Mouse (Mus musculus): Measurements from ENCODE around the gene Gm49339. TPM values are rescaled to one million over a fixed set of nuclear protein-coding genes. Genes with fewer than 3 reads are reported as not detected.
"Not testable (repeated sequence)": the region's sequence is repeated elsewhere in the genome, so short reads cannot be mapped to it uniquely, and the experiment has no call there.

The Gm49339 gene
- polyA plus RNA-seq, 1 experiment from 2014 or later = 0.65 TPM

DNA sequence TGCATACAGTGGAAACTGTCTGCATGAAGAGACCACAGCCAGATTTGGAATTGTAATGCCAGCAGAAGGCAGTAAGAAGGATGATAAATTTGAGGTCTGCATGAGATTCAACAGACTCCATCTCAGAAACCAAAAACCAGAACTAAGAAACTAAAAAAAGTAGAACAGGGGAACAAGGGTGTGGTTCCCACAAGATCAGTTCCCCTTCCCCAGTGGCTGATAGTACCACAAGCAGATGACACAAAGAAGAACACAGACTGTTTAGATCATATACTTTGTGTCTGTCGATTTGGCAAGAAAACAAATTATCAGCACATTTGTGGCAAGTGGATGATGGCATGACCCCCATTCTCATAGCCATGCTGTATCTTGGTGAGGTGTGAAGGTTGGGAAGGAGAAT, 24.6 kb upstream of the Gm49339 start:
- Histone ChIP-seq H3K36me3 (ENCODE audit: control insufficient read depth, insufficient read depth) (no peaks in the 10 kb centered on the region), H3K4me3 (ENCODE audit: low read depth, low read length) (no peak overlapping the region), H3K9ac (ENCODE audit: low read depth, low read length) (no peak overlapping the region), H3K4me2 (replicated peaks; ENCODE audit: low read depth) (no peak overlapping the region), H3K9me3 (ENCODE audit: control insufficient read depth) (no peaks in the 10 kb centered on the region), H3K27me3 (replicated peaks; ENCODE audit: control insufficient read depth, insufficient read depth, low read length) (no peaks in the 10 kb centered on the region), H3K4me1 (replicated peaks; ENCODE audit: control insufficient read depth, insufficient read depth, low read length) (no peaks in the 10 kb centered on the region), H3K27ac (ENCODE audit: low read depth, low read length) (no peak overlapping the region)
- ATAC-seq = no peak
- TF ChIP-seq CTCF (IDR thresholded peaks at IDR 0.05; ENCODE audit: low read depth) = no peak
- WGBS = 88% methylated on average over 1 of the region's 1 CpGs

- ATAC-seq = no peak
- Histone ChIP-seq H3K4me1 (replicated peaks; ENCODE audit: control insufficient read depth, insufficient read depth, low read length) (no peaks in the 10 kb centered on the region), H3K9me3 (ENCODE audit: control insufficient read depth) (no peaks in the 10 kb centered on the region), H3K36me3 (ENCODE audit: control insufficient read depth, insufficient read depth) (no peaks in the 10 kb centered on the region), H3K4me3 (ENCODE audit: low read depth, low read length) (no peak overlapping the region), H3K27ac (ENCODE audit: low read depth, low read length) (no peak overlapping the region), H3K9ac (ENCODE audit: low read depth, low read length) (no peak overlapping the region), H3K4me2 (replicated peaks; ENCODE audit: low read depth) (no peak overlapping the region), H3K27me3 (replicated peaks; ENCODE audit: control insufficient read depth, insufficient read depth, low read length) (no peaks in the 10 kb centered on the region)
- WGBS = 75% methylated on average over 4 of the region's 4 CpGs
- TF ChIP-seq CTCF (IDR thresholded peaks at IDR 0.05; ENCODE audit: low read depth) = no peak
Observed at GRCm38 (mm10) chr10:51456369-51456768, 24.0 kb upstream of the Gm49339 start.

DNA sequence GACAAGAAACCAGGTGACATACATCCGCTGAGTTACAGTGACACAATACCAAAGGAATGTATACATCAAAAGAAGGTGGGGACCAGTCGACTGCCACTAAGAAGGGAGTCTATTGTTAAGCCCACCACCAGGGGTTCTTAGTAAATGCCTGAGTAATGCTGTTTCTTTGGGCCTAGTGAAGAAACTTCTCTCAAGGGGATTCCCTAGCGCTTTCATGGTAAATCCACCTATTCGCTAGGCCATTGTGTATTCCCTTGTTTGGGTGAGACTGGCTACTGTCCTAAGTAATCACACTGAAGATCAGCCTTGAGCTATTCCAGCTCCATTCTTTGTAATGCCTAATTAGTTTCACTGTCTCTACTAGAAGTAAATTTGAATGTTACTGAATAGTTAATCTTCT, 16.6 kb upstream of the Gm49339 start:
- 60% methylated on average over 4 of the region's 4 CpGs for WGBS
- not testable (repeated sequence) for H3K27me3 ChIP-seq (replicated peaks; ENCODE audit: control insufficient read depth, insufficient read depth, low read length); ATAC-seq

DNA sequence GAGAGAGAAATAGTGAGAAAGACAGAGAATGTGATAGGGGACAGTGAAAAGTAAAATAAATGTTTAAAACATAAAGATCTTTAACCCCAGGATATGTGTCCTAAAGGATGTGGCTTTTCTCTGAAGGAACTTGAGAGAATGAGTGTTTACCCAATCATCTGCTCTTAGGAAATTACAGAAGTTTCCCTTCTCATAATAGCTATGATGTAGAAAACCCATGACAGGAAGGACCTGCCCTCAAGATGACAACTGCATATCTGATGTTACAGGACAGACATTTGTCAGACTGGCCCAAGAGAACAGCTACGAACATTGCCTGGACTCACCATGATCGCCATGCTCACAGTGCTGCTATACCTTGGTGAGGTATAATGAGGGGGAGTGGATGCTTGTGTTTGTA, 10.3 kb downstream of the Gm49339 start, which contains the start of gene Lilrb4a:
Lilrb4a (plus strand) TSS at position 266 of the 400 bp plus-strand sequence.
- H3K4me1 ChIP-seq (replicated peaks; ENCODE audit: control insufficient read depth, insufficient read depth, low read length); H3K4me2 ChIP-seq (replicated peaks; ENCODE audit: low read depth); ATAC-seq; H3K27me3 ChIP-seq (replicated peaks; ENCODE audit: control insufficient read depth, insufficient read depth, low read length); H3K4me3 ChIP-seq (ENCODE audit: low read depth, low read length); H3K9ac ChIP-seq (ENCODE audit: low read depth, low read length); H3K36me3 ChIP-seq (ENCODE audit: control insufficient read depth, insufficient read depth); H3K9me3 ChIP-seq (ENCODE audit: control insufficient read depth); H3K27ac ChIP-seq (ENCODE audit: low read depth, low read length): not testable (repeated sequence)
- WGBS = no CpG with 5 or more reads among the region's 2 CpGs

More for the DNA sequence above, 16.6 kb upstream of the Gm49339 start:
- H3K9me3 ChIP-seq (ENCODE audit: control insufficient read depth); H3K27ac ChIP-seq (ENCODE audit: low read depth, low read length); H3K4me3 ChIP-seq (ENCODE audit: low read depth, low read length); H3K4me1 ChIP-seq (replicated peaks; ENCODE audit: control insufficient read depth, insufficient read depth, low read length); H3K4me2 ChIP-seq (replicated peaks; ENCODE audit: low read depth); H3K36me3 ChIP-seq (ENCODE audit: control insufficient read depth, insufficient read depth); H3K9ac ChIP-seq (ENCODE audit: low read depth, low read length): not testable (repeated sequence)

DNA sequence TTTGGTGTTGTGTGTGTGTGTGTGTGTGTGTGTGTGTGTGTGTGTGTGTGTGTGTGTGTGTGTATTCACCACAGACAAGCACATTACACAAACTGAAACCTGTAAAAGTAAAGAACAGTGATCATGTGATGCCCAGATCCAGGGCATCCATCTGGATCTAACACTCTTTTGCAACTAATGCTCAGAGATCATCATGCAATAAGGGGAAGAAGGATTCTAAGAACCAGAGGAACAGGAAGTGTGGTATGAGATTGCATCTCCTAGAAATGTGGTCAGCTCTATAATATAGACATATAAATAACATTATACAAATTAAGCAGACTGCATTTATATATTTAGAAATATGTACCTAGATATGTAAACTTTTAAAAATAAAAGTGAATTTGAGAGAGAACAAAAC, 39.6 kb downstream of the Gm49339 start:
- no peak overlapping the region for H3K4me3 ChIP-seq (ENCODE audit: low read depth, low read length)
- no peaks in the 10 kb centered on the region for H3K36me3 ChIP-seq (ENCODE audit: control insufficient read depth, insufficient read depth)
- no peak for ATAC-seq
- H3K4me2 ChIP-seq (replicated peaks; ENCODE audit: low read depth) = no peak overlapping the region
- no peak for TF ChIP-seq CTCF (IDR thresholded peaks at IDR 0.05; ENCODE audit: low read depth)
- no peak overlapping the region for H3K27ac ChIP-seq (ENCODE audit: low read depth, low read length)
- no peaks in the 10 kb centered on the region for H3K27me3 ChIP-seq (replicated peaks; ENCODE audit: control insufficient read depth, insufficient read depth, low read length)
- no peaks in the 10 kb centered on the region for H3K4me1 ChIP-seq (replicated peaks; ENCODE audit: control insufficient read depth, insufficient read depth, low read length)
- no peaks in the 10 kb centered on the region for H3K9me3 ChIP-seq (ENCODE audit: control insufficient read depth)
- H3K9ac ChIP-seq (ENCODE audit: low read depth, low read length) = no peak overlapping the region

GRCm38 (mm10) chr10:51521453-51521852, 41.0 kb downstream of the Gm49339 start:
- Histone ChIP-seq H3K27ac (ENCODE audit: low read depth, low read length) (no peak overlapping the region), H3K36me3 (ENCODE audit: control insufficient read depth, insufficient read depth) (no peaks in the 10 kb centered on the region), H3K27me3 (replicated peaks; ENCODE audit: control insufficient read depth, insufficient read depth, low read length) (no peaks in the 10 kb centered on the region), H3K9ac (ENCODE audit: low read depth, low read length) (no peak overlapping the region), H3K9me3 (ENCODE audit: control insufficient read depth) (no peaks in the 10 kb centered on the region), H3K4me2 (replicated peaks; ENCODE audit: low read depth) (no peak overlapping the region), H3K4me1 (replicated peaks; ENCODE audit: control insufficient read depth, insufficient read depth, low read length) (no peaks in the 10 kb centered on the region), H3K4me3 (ENCODE audit: low read depth, low read length) (no peak overlapping the region)
- TF ChIP-seq CTCF (IDR thresholded peaks at IDR 0.05; ENCODE audit: low read depth) = no peak
- ATAC-seq = no peak

DNA sequence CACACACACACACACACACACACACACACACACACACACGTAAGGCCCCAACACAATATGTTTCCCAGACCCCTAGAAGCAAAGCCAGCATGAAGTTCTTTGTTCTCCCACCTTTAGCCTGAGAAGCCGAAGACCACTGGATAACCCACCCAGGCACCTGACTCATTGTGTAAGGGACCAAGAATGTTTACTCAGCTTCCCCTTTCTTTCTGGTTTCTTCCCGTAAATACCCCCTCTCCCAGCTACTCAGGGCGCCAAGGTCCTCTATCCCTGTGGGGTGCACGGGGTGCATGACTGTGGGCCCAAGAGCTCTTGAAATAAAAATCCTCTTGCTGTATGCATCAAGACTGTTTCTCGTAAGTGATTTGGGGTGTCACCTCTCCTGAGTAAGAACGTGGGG, 45.7 kb downstream of the Gm49339 start:
- no peak overlapping the region for H3K9ac ChIP-seq (ENCODE audit: low read depth, low read length)
- H3K4me2 ChIP-seq (replicated peaks; ENCODE audit: low read depth) = no peak overlapping the region
- H3K27me3 ChIP-seq (replicated peaks; ENCODE audit: control insufficient read depth, insufficient read depth, low read length) = no peaks in the 10 kb centered on the region
- no peak for ATAC-seq
- WGBS = 67% methylated on average over 7 of the region's 7 CpGs
- no peak overlapping the region for H3K27ac ChIP-seq (ENCODE audit: low read depth, low read length)
- no peak overlapping the region for H3K4me3 ChIP-seq (ENCODE audit: low read depth, low read length)
- no peaks in the 10 kb centered on the region for H3K4me1 ChIP-seq (replicated peaks; ENCODE audit: control insufficient read depth, insufficient read depth, low read length)
- TF ChIP-seq CTCF (IDR thresholded peaks at IDR 0.05; ENCODE audit: low read depth) = no peak
- H3K36me3 ChIP-seq (ENCODE audit: control insufficient read depth, insufficient read depth) = no peaks in the 10 kb centered on the region
- H3K9me3 ChIP-seq (ENCODE audit: control insufficient read depth) = no peaks in the 10 kb centered on the region
